Mouse (Mus musculus) lung, embryonic 16.5 days (tissue): Measurements from ENCODE around the gene Dip2b. TPM values are rescaled to one million over a fixed set of nuclear protein-coding genes. Genes with fewer than 3 reads are reported as not detected.

Experiments
- ATAC-seq: fragments of 200-750 bp; cut with Nextera tagmentation; 2 replicates; pipeline ENCODE4 v1.8.0; 2017; ENCODE audit warnings: low read depth, mild to moderate bottlenecking, moderate library complexity
- H3K27ac ChIP-seq: fragments of 300-500 bp; sonication (generic); 2 replicates; pipeline ENCODE4 v1.5.1; 2014; ENCODE audit warnings: mild to moderate bottlenecking, control low read depth, low read length
- H3K27me3 ChIP-seq: fragments of 300-500 bp; sonication (generic); 2 replicates; pipeline ENCODE4 v1.6.1; 2014; ENCODE audit warnings: low read depth, low read length, mixed read lengths; ENCODE audit not compliant: control insufficient read depth, insufficient read depth
- H3K36me3 ChIP-seq: fragments of 300-500 bp; sonication (generic); 2 replicates; pipeline ENCODE4 v1.6.1; 2014; ENCODE audit warnings: low read length; ENCODE audit not compliant: control insufficient read depth, insufficient read depth
- H3K4me1 ChIP-seq: fragments of 300-500 bp; sonication (generic); replicated peaks from 2 replicates; pipeline ENCODE4 v1.6.1; 2014; ENCODE audit warnings: low read length, mixed read lengths; ENCODE audit not compliant: control insufficient read depth, insufficient read depth
- H3K4me2 ChIP-seq: fragments of 300-500 bp; sonication (generic); 2 replicates; pipeline ENCODE4 v1.6.1; 2014; ENCODE audit warnings: low read depth, low read length, control low read depth
- H3K4me3 ChIP-seq: fragments of 300-500 bp; sonication (generic); 2 replicates; pipeline ENCODE4 v1.5.1; 2014; ENCODE audit warnings: mild to moderate bottlenecking, low read length, control low read depth
- H3K9ac ChIP-seq: fragments of 300-500 bp; sonication (generic); 2 replicates; pipeline ENCODE4 v1.6.1; 2014; ENCODE audit warnings: low read length, control low read depth
- H3K9me3 ChIP-seq: fragments of 300-500 bp; sonication (generic); 2 replicates; pipeline ENCODE4 v1.6.1; 2016; ENCODE audit warnings: low read length; ENCODE audit not compliant: control insufficient read depth
- WGBS: fragments of 180-500 bp; shearing (Covaris S2); extraction: QIAGEN DNeasy Blood & Tissue Kit; methylation state at CpG from one replicate; pipeline ENCODE4 v1.1.7; 2014; 5-methylcytosine and 5-hydroxymethylcytosine counted together
- polyA plus RNA-seq: library from polyadenylated mRNA; unstranded; fragments of >200 nt; fragmentation: Nextera tagmentation; extraction: Ambion mirVana; gene quantifications from 2 replicates; pipeline ENCODE4 v1.2.1, GENCODE M21; 2015

The Dip2b gene
- polyA plus RNA-seq, 1 experiment from 2014 or later = 10.4 TPM

DNA sequence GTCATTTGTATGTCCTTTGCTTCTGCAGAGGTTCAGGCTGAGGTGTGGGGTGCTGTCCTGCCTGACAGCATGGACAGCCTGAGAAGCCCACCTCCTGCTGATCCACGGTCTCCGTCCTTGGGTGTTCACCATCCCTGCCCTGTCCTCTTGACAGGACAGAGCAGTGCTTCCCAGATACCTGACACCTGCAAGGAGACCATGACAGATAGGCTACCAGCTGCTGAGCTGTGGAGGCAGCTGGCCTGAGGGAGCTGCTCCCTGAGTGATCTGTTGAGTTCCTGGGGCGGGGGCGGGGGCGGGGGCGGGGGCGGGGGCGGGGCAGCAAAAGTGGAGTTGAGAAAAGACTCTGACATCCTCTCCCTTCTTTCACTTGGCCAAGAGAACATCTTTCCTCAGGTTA is 36.3 kb downstream of the Dip2b start:
- no peak for ATAC-seq
- 11% methylated on average over 8 of the region's 8 CpGs for WGBS
- no peaks in the 10 kb centered on the region for H3K27me3 ChIP-seq
- no peaks in the 10 kb centered on the region for H3K36me3 ChIP-seq
- H3K27ac ChIP-seq = peak overlapping the region; percentile 62; the same call in 1 of the 2 replicates
- H3K4me1 ChIP-seq = peaks cover 26% of the 10 kb centered on the region
- H3K4me2 ChIP-seq = no peak overlapping the region
- H3K4me3 ChIP-seq = no peak overlapping the region
- no peak overlapping the region for H3K9ac ChIP-seq
- no peaks in the 10 kb centered on the region for H3K9me3 ChIP-seq

DNA sequence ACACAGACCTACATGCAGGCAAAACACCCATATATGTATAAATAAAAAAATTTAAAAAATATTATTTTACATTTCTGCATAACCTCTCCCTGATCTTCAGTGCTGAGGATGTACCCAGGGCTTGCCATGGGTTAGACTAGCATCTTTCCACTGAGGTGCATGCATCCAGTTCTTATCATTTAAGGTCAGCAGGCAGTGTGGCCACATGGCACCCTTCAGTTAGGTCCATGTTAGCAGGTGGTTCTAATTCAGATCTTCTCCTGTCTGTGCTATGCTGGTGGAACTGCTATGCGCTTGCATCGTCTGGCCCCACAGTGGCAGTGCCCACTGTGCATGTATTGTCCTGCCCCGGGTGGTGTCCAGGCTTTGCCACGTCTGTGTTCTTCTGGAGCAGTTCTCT is 37.9 kb downstream of the Dip2b start:
- Histone ChIP-seq H3K9ac (no peak overlapping the region), H3K4me2 (no peak overlapping the region), H3K4me1 (peaks cover 28% of the 10 kb centered on the region), H3K27me3 (no peaks in the 10 kb centered on the region), H3K9me3 (no peaks in the 10 kb centered on the region), H3K36me3 (no peaks in the 10 kb centered on the region), H3K4me3 (no peak overlapping the region), H3K27ac (no peak overlapping the region)
- WGBS = 92% methylated on average over 4 of the region's 4 CpGs
- ATAC-seq = no peak

DNA sequence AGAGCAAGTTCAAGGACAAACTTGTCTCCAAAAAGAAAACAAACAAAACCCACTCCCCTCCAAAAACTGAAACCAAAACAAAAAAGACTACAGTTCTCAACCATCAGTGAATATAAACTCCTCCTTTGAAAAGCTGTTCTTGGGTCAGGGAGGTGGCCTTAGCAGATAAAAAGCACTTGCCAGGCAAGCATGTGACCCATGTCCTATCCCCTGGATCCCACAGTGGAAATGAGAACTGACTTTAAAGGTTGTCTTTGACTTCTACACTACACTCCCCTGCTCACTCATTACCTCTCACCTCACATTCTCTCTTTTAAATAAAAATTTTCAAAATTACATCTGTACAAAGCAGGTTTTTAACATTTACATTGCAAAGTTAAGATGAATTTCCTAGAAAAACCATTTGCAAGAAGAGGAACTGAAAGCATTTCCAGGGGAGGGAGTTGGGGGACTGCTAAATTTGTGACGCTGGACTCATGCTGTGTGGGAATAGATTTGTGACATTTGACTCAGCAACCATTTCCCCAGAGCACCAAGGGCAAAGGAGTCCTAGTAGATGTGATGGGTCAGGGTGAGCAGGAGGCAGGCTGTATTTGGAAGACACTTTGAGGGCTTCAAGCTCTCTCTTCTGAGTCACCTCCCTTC is 42.5 kb downstream of the Dip2b start:
- Histone ChIP-seq H3K27ac (no peak overlapping the region), H3K4me2 (no peak overlapping the region), H3K4me3 (no peak overlapping the region), H3K9ac (no peak overlapping the region), H3K36me3 (no peaks in the 10 kb centered on the region), H3K4me1 (peaks cover 27% of the 10 kb centered on the region), H3K9me3 (no peaks in the 10 kb centered on the region), H3K27me3 (no peaks in the 10 kb centered on the region)
- 57% methylated on average over 1 of the region's 1 CpGs for WGBS
- no peak for ATAC-seq

DNA sequence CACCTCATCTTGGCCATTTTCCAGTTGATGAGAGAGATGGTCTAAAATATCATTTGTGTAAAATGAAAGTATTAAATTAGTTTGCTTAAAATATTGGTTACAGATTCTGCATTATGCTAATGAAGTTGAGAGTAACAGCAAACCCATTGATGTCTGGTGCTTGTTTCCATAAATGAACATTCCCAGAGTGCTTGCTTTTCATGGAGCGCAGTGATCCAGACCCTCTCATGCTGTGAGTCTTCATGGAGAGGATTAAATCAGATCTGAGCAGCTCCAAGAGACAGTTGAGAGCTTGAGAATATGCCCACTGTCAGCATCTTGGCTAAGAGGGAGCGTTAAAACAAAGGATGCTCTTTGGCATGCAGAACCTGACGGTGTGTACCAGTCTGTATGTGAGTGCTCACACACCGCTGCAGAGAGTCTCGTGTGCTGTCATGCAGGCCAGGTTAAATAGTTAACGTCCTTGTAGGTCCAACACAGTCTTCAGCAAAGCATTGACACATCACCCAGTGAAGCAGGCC is 43.1 kb downstream of the Dip2b start:
- H3K27me3 ChIP-seq = no peaks in the 10 kb centered on the region
- ATAC-seq = 0 out of 2 replicates have a peak, but pooled peaks have one; percentile 26
- peak overlapping the region; percentile 53 for H3K27ac ChIP-seq
- no peak overlapping the region for H3K4me2 ChIP-seq
- H3K4me3 ChIP-seq = no peak overlapping the region
- H3K36me3 ChIP-seq = no peaks in the 10 kb centered on the region
- WGBS = 77% methylated on average over 6 of the region's 6 CpGs
- no peaks in the 10 kb centered on the region for H3K9me3 ChIP-seq
- peaks cover 27% of the 10 kb centered on the region for H3K4me1 ChIP-seq
- H3K9ac ChIP-seq = no peak overlapping the region

DNA sequence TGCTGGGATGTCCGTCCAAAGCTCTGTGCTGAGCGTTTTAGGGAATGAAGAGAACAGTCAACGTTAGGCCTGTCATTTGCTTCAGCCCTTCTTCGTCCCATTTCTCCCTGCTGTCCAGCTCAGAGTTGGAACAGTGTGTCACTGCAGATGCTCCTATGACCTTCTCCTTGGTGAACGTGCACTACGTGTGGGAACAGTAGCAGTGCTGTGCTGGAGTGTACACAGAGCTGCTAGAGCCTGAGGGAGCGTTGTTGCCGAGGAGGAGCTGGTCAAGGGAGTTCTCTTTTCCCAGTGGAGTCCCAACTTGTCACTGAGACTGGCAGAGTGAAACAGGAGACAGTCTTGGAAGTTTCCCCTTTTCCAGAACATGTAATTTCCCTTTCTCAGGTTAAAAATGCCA is 43.6 kb downstream of the Dip2b start:
- WGBS = 41% methylated on average over 8 of the region's 8 CpGs
- Histone ChIP-seq H3K4me2 (no peak overlapping the region), H3K27me3 (no peaks in the 10 kb centered on the region), H3K27ac (peak overlapping the region; percentile 53), H3K36me3 (no peaks in the 10 kb centered on the region), H3K4me3 (no peak overlapping the region), H3K9me3 (no peaks in the 10 kb centered on the region), H3K9ac (no peak overlapping the region), H3K4me1 (peaks cover 24% of the 10 kb centered on the region)
- peak; percentile 89 for ATAC-seq

DNA sequence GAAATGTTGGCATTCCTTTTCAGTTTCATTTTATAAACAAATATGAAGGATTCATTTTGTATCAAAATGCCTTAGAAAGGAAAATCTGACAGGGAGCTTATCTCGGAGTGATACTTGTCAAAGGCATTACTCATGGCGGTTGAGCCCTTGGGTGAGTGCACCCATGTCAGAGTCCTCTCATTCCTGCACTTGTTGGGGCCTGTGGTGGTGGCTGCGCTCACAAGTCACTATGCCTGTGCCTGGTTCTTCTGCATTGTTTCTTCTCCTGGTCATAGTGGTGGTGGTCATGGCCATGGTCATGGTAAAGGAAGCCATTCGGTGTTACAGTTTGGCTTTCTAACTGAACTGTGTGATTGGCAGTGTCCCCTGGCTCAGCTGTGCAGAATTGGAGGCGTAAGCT is 44.3 kb downstream of the Dip2b start:
- Histone ChIP-seq H3K9me3 (no peaks in the 10 kb centered on the region), H3K4me1 (peaks cover 24% of the 10 kb centered on the region), H3K9ac (no peak overlapping the region), H3K4me2 (no peak overlapping the region), H3K4me3 (no peak overlapping the region), H3K27ac (peak overlapping the region; percentile 37; the same call in 1 of the 2 replicates), H3K36me3 (no peaks in the 10 kb centered on the region), H3K27me3 (no peaks in the 10 kb centered on the region)
- 0 out of 2 replicates have a peak, but pooled peaks have one; percentile 29 for ATAC-seq
- 74% methylated on average over 5 of the region's 5 CpGs for WGBS

DNA sequence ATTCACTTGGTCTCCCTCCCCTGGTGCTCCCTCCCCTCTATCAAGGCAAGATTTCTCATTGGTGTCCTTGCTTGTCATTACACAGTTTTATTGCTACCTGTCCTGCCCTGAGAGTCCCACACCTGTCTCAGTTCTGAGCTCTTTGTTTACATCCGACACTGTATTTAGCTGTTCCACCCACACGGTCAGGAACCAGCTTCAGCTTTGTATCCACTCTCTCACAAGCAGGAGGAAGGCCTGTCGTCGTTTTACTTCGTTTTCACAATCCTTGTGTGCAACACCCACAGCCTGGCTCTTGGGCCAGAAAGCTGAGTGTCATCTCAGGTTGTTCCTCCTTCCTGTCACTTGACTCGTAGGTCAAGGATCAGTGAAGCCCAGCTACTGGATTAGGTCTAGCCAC is 45.4 kb downstream of the Dip2b start:
- no peak for ATAC-seq
- H3K4me3 ChIP-seq = no peak overlapping the region
- H3K9me3 ChIP-seq = no peaks in the 10 kb centered on the region
- H3K36me3 ChIP-seq = no peaks in the 10 kb centered on the region
- H3K27me3 ChIP-seq = no peaks in the 10 kb centered on the region
- peaks cover 24% of the 10 kb centered on the region for H3K4me1 ChIP-seq
- H3K27ac ChIP-seq = no peak overlapping the region
- WGBS = 59% methylated on average over 6 of the region's 6 CpGs
- H3K9ac ChIP-seq = no peak overlapping the region
- H3K4me2 ChIP-seq = no peak overlapping the region

DNA sequence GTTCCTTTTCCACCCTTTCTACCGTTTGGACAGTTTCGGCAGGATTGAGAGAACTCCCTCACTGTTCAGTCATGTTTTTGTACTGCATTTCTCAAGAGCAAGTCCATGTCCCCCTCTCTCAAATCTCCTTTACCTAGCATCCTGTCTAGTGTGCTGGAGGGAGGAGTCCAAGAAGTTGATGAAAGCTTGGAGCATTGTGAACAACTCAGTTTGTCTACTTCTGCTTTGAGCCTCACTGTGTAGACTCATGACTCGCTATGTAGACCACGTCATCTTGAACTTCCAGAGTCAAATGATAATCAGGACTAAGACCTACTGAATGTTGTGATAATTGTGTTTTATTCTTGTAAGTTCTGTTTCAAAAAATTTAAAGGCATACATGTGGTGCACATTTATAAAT is 46.4 kb downstream of the Dip2b start:
- H3K36me3 ChIP-seq = no peaks in the 10 kb centered on the region
- ATAC-seq = no peak
- no peak overlapping the region for H3K4me2 ChIP-seq
- no peaks in the 10 kb centered on the region for H3K27me3 ChIP-seq
- H3K27ac ChIP-seq = no peak overlapping the region; the same call in 1 of the 2 replicates
- H3K9ac ChIP-seq = no peak overlapping the region
- H3K9me3 ChIP-seq = no peaks in the 10 kb centered on the region
- peaks cover 27% of the 10 kb centered on the region for H3K4me1 ChIP-seq
- H3K4me3 ChIP-seq = no peak overlapping the region
- WGBS = 75% methylated on average over 4 of the region's 4 CpGs

DNA sequence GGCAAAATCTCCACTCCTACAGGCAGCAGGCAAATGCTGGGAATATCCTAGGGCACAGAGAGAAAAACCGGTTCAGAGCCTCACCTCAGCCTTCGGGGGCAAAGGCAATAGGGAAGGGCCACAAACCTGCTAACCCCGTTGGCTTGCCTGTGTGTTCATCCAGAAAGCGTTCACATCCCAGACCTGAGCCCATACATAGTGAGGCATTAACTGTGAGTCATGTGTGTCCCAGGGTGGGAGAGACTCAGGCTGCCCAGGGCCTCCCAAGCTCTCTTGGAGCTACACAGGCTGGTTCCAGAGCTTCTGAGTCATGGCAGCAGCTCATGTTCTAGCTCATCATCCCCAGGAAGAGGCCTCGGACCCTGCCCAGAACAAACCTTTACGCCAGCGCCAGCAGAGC is 49.6 kb downstream of the Dip2b start:
- no peak for ATAC-seq

More for the DNA sequence above, 49.6 kb downstream of the Dip2b start:
- Histone ChIP-seq H3K9ac (no peak overlapping the region), H3K27ac (no peak overlapping the region), H3K36me3 (no peaks in the 10 kb centered on the region), H3K27me3 (no peaks in the 10 kb centered on the region), H3K4me3 (no peak overlapping the region), H3K4me2 (no peak overlapping the region), H3K4me1 (peaks cover 21% of the 10 kb centered on the region), H3K9me3 (no peaks in the 10 kb centered on the region)
- WGBS = 70% methylated on average over 7 of the region's 7 CpGs
